Mouse (Mus musculus): ENCODE data around the gene Rusc1.

Rusc1 gene

DNA sequence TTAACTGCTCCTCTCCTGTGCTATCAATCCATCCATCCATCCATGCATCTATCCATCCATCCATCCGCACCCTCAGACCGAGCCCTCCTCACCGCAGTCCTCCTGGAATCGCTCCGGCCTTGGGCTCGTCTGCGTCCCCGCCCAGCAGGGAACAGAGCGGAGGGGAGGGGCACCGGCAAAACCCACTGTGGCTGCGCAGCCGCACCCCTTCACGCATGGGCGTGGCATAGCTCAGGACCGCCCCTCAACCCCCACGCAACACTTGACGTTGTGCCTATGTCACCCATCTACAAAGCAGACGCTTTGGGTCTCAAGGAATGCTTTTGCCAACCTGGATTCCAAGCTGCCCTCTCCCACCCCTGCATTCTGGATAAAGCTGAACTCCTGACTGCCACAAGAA, at the start of gene Rusc1:
Rusc1 (minus strand) TSS at position 137 of the 400 bp plus-strand sequence.
- DNase-seq (ENCODE audit: low spot score): peak; percentile 88

GRCm38 (mm10) chr3:89136365-89136764, 43.3 kb upstream of the Rusc1 start:
- no peak for DNase-seq (ENCODE audit: low spot score)

GRCm38 (mm10) chr3:89135958-89136357, 42.8 kb upstream of the Rusc1 start, which contains the start of gene Pklr:
Pklr (plus strand) TSS chr3:89136142.
- DNase-seq (ENCODE audit: low spot score): no peak

DNA sequence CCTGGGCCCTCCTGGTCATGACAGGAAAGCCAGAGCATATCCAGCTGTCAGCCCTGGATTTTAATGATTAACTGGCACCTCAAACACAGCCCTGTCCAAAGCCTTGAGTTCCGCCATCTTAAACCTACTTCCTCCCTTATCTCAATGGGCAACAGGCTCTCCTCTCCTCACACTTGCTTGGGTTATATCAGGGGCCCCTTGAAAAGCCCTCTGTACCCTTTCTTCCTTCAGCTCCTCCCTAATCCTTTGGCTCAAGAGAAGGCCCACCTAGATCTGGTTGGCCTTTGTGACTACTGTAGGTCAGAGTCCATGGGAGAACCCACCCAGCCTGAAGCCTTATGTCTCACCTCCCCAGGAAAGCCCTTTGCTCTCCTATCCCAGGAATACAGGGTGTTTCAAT, 40.6 kb upstream of the Rusc1 start:
- no peak for DNase-seq (ENCODE audit: low spot score)

- no peak for DNase-seq (ENCODE audit: low spot score)
These were observed 39.9 kb upstream of the Rusc1 start for GRCm38 (mm10) chr3:89133063-89133450.

GRCm38 (mm10) chr3:89132285-89133062, 39.4 kb upstream of the Rusc1 start:
- peak; percentile 24 for DNase-seq (ENCODE audit: low spot score)

DNA sequence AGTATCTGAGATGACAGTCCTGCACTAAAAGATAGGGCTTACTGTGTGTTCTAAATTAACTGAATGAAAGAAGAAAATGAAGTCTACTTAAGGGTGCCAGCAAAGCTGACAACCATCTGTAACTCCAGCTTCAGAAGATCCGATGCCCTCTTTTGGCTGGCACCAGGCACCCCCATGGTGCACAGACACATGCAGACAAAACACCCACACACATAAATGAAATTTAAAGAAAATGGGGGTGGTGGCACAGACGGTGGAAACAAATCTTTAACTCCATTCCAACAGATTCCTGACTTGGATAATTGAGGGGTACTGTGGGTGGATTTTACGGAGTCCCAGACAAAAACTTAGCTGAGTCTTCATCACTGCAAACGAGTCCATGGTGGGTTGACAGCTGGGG, 38.7 kb upstream of the Rusc1 start:
- DNase-seq (ENCODE audit: low spot score): peak; percentile 59

GRCm38 (mm10) chr3:89129908-89130307, 36.8 kb upstream of the Rusc1 start:
- DNase-seq (ENCODE audit: low spot score): no peak

DNA sequence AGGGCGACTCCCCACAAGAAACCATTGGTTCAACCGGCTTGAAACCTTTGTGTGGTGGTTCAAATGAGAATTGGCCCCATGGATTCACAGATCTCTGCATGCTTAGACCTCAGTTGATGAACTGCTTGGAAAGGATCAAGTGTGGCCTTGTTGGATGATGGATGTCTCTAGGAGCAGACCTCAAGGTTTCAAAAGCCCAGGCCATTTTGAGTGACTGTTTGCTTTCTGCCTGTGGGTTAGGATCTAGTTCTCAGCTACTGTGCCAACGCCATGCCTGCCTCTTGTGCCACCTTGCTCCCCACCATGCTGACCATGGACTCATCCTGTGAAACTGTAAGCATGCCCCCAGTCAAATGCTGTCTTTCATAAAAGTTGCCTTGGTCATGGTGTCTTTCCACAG, 32.9 kb upstream of the Rusc1 start:
- no peak for DNase-seq (ENCODE audit: low spot score)

- DNase-seq (ENCODE audit: low spot score): no peak
These were observed 31.1 kb upstream of the Rusc1 start for GRCm38 (mm10) chr3:89124241-89124640.

DNA sequence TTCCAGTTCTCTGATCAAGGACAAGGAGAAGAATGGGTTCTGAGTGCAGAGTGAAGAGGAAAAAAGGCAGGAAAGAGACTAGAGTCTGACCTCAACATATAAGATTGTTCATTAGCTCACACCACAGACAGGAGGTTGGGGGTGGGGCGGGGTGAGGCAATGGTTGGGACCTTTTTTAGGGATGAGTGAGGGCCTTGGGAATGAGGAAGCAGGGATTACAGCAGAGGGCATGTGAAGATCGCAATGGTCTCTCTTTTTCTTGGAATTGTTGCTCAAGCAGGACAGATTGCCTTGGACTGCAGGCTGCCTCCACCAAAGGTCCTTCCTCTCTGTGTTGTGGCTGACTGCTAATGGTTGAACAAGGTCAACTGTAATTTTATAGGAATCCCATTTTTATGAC, 30.2 kb upstream of the Rusc1 start:
- DNase-seq (ENCODE audit: low spot score): no peak

DNA sequence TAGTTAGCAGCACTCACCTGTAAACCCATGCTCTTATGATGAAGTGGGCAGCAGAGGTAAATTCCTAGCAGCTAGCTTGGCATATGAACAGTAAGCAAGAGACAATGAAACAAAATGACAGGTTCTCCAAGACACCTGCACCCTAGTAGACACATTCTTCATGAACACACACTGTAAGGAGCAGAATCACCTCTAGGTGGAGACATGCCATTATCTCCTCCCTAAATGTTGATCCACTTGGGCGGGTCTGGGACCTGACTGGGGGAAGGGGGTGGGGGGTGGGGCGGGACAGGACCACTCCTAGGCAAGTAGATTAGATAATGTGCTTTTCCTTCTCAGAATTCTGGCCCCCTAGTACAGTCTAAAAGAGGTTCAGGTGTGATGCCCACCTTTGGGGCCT, 22.4 kb upstream of the Rusc1 start:
- DNase-seq (ENCODE audit: low spot score): no peak

- no peak for DNase-seq (ENCODE audit: low spot score)
These were observed 19.9 kb upstream of the Rusc1 start for GRCm38 (mm10) chr3:89113058-89113457.

DNA sequence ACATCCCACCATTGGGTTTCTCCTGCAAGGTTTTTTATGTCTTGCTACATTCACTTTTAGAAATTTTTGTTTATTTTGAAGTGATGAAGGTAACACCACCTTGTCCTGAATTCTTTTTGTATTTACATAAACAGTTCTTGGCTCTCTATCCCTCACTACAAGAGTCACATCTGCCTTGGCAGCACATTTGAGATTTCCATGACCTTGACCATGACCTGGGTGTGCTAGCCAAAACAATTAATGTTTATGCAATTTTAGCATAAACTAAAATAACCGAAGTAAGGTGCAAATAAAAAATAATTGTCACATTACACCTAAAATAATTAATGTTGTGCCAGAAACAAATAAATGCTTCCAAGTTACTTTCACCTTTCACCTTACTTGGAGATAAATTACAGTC, 15.0 kb upstream of the Rusc1 start:
- no peak for DNase-seq (ENCODE audit: low spot score)

GRCm38 (mm10) chr3:89107545-89107944, 14.4 kb upstream of the Rusc1 start:
- no peak for DNase-seq (ENCODE audit: low spot score)

DNA sequence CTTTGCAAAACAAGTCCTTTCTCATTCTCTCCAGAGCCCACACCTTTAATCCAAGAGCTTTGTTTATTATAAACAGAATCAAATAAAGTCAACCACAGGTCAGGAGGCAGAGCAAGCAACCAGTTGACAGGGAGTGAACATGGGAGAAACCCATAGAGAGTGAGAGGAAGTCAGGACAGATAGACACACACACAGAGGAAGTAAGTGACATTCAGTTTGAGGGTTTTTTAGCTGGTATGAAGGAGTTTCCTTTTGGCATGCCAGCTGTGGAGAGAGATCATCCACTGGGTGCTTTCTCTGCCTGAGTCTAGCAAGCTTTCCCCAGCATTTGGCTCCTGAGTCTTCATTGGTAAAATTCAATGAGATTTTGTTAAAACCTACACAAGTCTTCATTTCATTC, 13.8 kb upstream of the Rusc1 start:
- no peak for DNase-seq (ENCODE audit: low spot score)

DNA sequence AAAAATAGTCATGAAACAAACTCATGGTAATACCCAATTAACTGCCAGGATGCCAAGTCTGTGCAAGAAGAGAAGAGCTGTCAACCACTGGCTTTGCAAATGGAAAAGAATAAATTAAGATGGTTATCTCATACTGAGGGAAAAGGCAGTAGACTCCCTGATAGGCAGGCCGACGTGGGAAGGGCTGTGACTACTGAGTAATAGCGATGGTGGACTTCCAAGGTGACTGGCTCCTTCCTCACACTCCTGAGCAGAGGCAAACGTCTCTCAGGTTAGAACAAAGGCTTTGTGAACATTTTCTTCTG, 10.1 kb upstream of the Rusc1 start:
- DNase-seq (ENCODE audit: low spot score): no peak

- no peak for DNase-seq (ENCODE audit: low spot score)
These were observed 9.6 kb upstream of the Rusc1 start for GRCm38 (mm10) chr3:89102495-89103290.

DNA sequence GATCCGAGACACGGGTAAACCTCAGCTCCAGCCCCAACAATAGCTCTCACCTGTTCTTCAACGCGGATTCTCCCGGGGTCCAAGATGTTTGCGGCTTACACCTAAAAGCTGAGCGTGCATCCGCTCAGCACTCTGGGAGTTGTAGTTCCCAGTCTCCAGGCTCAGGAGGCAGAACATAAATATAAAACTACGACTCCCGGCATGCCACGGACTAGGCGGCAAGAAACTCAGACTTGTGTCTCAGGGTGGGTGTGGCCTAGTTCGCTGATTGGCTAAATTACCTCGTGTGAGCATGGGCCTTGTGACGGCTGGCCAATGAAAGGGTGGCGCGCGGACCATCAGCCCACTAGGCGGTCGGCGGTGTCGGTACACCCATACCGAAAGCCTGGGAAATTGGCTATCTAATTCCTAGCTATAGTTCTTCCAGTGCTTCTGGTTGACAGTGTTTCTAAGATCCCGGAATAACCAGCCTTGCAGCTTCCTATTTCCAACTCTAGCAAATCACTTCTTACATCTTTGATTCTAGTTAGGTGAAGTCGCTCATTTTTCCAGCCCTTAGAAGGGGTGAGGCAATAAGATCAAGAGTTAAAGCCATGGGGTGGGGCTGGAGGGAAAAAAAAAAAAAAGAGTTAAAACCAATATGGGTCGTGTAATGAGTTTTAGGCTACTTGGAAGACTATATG, 8.8 kb upstream of the Rusc1 start, which contains the start of gene Fdps:
Fdps (minus strand) TSS at position 148 of the 683 bp plus-strand sequence.
- DNase-seq (ENCODE audit: low spot score): peak; percentile 99

- no peak for DNase-seq (ENCODE audit: low spot score)
These were observed 8.3 kb upstream of the Rusc1 start for GRCm38 (mm10) chr3:89101459-89101811.

DNA sequence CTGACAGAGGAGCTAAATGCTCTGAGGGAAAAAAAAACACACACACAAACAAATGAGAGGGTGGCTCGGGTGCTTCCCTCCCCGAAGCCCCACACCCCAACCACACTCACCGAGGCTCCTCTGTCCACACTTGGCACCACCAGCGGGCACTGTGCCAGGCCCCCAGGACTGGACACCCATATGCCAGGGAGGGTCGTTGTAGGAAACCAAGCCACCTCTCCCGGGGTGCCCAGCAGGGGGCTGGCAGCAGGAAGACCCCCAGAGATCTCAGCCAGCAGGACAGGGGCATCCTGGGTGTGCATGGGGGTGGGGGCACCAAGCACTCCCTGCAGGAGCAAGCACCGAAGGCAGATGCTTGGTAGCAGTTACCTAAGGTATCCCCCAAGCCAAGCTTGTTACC, 7.7 kb upstream of the Rusc1 start, which contains the start of gene Gm43738:
Gm43738 (minus strand) TSS at position 289 of the 400 bp plus-strand sequence.
- DNase-seq (ENCODE audit: low spot score): no peak

GRCm38 (mm10) chr3:89094021-89094420, 910 bp upstream of the Rusc1 start:
- DNase-seq (ENCODE audit: low spot score): no peak
